Mouse (Mus musculus): Measurements from ENCODE around the gene Notch2.

DNA sequence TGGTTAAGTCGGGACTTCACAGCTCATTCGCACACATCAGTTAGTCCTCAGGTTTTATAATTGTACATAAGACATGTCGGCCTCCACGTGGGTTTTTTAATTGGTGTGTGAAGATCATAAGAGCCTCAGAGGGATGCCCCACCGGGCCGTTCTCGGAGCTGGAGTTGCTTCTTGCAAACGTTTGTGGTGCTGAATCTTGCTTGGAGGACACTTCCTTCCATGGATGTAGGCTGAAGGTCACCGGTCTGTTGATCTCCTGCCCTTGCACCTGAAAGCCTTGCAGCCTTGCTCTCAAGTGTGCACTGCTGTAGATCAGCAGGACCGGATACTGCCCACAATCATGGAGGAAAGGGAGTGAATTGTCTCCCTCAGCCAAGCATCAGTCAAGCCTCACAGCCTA lies 137.7 kb downstream of the Notch2 start:
- TF ChIP-seq CTCF (IDR thresholded peaks at IDR 0.05; ENCODE audit: borderline replicate concordance, insufficient read depth, low read length) = no peak
- no peak for TF ChIP-seq POLR2A (IDR thresholded peaks at IDR 0.05; ENCODE audit: low read depth, low read length)
